Mouse (Mus musculus) hematopoietic stem cell, adult 5-6 weeks (primary cell): ENCODE measurements around the gene A4gnt. TPM values are rescaled to one million over a fixed set of nuclear protein-coding genes. Genes with fewer than 3 reads are reported as not detected.
A peak's percentile ranks its signal among the peaks of the same experiment; 100 is the strongest.
"Not testable (repeated sequence)": the region's sequence is repeated elsewhere in the genome, so short reads cannot be mapped to it uniquely, and the experiment has no call there.

Source experiments
- ATAC-seq, 2 experiments: fragments of 125-278 bp in 1 of 2; replicated peaks in 1 of 2; 2 replicates each; pipeline ENCODE4 v1.8.0; 2016 to 2017; ENCODE audit warnings: inconsistent platforms in 2 of 2, mild to moderate bottlenecking in 2 of 2, moderate number of reproducible peaks in 2 of 2, low read depth in 1 of 2, moderate TSS enrichment in 1 of 2; ENCODE audit not compliant: low FRiP score in 2 of 2, poor library complexity in 2 of 2, severe bottlenecking in 2 of 2, insufficient read depth in 1 of 2, low TSS enrichment in 1 of 2
- total RNA-seq: library from RNA; stranded (forward); fragments of 172-1452, 232-1000 nt; gene quantifications from 2 replicates; pipeline ENCODE4 v1.2.3, GENCODE M21; 2017

A4gnt gene
- total RNA-seq = not detected in 2 replicates

DNA sequence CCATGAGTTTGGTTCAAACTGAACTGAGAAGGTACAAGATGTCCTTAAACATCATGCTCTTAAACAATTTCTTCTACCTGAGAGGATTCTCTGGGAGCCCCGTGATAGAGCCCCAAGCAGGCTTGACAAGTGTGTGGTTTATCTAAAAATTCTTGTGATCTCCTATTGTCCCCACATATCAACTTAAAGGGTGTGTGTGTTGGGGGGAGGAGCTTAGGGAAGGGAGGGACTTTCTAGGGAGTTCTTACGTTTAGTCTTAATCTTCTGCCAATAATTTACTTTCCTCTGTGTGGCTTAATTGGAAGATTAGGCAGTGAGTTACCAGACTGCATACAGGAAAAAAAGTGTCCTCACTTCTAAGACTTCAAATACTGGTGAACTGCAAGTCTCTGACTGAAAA lies at the start of gene A4gnt:
Gene A4gnt (plus strand): TSS at position 301 of the 400 bp plus-strand sequence.
- no peak for ATAC-seq

DNA sequence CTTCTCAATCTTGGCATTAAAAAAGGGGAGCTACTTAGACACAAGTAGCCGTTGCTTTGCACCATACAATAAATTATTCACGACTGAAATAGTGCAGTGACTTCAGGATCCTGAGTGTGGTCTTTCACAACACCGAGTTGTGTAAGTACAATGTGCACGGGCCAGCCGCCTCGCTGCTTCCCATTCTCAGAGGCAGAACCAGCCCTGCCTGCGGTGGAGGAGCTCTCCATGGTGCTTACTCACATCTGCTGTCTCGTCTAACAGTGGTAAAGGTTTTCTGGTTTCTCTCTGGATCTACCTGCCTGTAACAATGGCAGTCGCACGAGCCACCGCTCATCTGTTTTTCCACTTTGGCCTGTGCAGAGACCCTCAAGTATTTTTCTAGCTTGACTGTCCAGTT lies 48.6 kb upstream of the A4gnt start:
- peak; percentile 86 to 89 for ATAC-seq

DNA sequence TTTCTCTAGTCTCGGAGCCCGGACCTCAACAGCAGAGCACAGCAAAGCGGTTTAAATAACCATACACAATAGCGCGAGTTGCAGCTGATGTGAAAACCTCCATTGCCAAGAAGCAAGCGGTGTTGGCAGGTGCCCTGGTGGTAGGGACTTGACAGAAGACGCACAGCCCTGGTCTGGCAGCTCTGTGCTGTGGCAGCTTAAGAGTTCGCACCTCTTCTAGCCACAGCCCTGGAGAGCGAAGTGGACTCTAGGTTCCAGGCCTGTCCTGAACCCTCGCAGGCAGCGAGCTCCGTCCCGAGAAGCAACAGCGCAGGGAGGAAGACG lies 44.3 kb upstream of the A4gnt start:
- ATAC-seq = no peak

DNA sequence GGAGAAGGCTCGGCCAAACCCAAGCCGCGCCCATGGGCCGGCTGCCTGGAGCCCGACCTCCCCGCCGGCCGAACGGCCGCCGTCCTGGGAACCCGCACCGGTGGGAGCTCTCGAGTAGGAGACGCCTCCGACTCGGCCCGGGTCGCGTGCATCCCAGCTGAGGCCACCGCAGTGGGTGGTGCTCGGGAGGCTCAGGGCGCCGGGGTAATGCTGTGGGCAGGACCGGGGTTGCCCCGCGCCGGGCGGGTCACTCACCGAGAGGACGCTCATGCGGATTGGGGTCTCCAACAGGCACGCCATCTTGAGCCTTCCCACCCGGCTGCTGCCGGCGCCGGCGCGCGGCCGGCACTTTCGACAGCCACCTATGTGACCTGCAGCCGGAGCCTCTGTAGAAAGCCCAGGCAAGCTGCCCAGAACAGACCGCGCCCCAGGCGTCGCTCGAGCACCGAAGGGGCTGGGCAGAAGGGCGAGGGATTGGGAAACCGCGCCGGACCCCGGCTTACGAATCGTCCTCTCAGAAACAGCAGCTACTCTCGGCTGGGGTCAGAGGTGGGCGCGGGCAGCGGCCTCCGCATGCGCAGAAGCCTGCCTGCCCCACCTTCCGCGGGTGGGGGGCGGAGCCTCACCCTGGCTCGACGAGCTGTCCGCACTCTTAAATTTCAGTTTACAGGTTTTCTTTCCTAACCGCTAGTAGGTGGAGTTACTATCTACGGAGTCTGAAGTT lies 43.8 kb upstream of the A4gnt start, which contains the start of gene Armc8:
Gene Armc8 (minus strand): TSS at position 553 of the 724 bp plus-strand sequence.
- ATAC-seq = peak; percentile 90 to 96

DNA sequence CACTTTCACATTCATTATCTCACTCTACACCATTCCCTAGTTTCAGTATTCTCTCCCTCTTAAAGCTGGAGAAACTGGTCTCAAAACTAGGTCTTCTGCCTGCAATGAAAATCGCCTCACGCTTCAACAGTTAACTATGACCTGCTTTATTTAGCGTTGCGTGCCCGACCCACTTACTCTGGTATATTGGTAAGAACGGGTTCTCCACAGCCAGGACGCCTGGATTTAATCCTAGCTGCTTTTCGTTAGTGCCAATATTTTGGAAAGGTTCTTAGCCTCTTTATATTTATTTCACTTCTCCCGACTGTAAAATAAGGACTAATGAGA lies 43.3 kb upstream of the A4gnt start:
- ATAC-seq = no peak

DNA sequence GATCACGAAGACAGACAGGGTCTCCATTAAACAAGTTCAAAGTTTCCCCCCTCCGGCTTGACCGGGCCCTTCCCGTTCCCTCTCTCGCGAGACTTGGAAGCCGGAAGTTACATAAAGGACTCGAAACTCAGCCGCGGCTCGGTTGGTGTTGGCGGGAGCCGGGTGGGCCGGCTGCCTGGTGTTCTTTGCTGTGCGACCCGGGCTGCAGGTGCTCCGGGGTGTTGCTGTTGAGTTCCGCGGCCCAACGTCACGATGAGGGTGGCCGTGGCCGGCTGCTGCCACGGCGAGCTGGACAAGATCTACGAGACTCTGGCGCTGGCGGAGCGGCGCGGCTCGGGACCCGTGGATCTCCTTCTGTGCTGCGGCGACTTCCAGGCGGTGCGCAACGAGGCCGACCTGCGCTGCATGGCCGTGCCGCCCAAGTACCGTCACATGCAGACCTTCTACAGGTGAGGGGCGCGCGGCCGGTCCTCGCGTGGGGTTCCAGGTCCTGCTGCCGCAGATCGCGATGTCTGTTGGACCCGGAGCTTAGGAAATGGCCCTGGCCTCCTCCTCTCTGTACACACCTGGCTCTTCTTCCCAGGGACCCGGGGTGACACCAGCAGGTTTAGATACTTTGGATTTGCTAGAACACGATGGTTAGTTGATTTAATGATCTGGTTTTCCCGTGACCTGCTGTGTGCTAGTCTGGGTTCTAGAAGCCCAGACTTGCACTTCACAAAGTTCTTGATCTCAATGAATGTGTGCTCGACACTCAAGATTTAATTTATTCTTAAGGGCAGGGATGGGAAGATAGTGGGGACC lies 36.4 kb upstream of the A4gnt start, which contains the start of gene Dbr1:
Gene Dbr1 (plus strand): TSS at position 123 of the 804 bp plus-strand sequence.
- peak; percentile 94 to 98 for ATAC-seq

DNA sequence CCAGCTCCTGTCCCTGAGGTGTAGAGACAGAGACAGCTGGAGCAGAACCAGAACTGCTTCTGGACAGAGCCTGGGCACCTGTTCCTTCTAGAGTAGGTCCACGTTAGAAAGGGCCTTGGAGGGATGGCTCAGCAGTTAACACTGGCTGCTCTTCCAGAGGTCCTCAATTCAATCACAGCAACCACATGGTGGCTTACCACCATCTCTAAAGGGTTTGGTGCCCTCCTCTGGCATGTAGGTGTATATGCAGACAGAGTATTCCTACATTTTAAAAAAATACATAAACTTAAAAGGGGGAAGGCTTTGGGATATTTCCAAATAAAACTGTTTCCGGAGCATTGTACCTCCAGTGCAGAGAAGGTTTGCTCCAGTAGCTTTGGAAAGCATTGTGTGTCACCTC lies 31.6 kb upstream of the A4gnt start:
- ATAC-seq = peak; percentile 58 to 66; a peak in 2 of 4 replicates

DNA sequence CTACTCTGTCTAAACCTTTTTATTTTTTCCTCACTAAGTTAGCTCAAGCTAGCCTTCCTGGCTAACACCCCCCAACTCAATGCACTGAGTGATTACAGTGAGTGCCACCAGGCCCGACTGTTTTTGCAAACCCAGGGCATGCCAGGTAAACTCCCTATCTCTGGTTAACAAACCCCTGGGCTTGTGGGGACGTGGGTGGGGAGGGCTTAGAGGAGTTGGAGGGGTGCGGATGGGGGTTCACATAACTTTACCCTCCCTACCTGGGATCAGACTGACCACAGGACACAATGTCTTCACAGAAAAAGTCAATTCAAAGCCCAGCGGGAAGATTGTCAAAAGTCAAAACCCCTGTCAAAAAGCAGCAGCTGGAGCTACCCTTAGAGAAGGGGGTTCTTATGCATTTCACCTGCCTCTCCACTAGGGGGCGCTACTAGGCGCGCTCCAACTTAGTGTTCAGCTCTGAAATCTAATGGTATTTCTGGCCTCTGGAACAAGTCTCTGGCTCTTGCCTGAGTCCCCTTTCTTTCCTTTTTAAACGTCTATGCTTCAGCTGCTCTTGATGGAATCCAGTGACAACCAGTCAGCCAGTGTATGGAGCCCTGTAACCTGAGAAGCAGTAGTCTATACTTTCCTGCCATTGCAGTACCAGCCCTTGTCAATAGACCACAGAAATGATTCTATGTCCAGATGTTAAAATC lies 24.6 kb upstream of the A4gnt start:
- ATAC-seq = peak; percentile 65 to 68

DNA sequence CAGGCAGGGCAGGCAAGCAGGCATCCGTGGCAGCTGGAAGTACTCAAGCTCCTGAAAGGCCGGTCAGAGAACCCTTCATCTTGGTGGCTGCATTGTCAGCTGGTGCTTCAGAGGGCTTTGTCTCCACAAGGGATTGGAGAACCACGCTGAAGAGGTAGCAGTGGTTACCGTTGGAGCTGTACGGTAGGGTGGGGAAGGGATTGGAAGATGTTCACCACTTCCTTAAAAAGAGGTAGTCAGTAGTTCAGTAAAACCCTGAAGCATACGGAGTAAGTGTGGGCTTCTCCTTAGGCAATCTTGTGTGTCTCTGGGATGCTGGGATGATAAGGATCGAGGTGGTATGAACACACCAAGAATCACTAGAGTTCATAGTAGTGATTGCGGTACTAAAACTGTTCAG lies 21.2 kb upstream of the A4gnt start:
- no peak for ATAC-seq

DNA sequence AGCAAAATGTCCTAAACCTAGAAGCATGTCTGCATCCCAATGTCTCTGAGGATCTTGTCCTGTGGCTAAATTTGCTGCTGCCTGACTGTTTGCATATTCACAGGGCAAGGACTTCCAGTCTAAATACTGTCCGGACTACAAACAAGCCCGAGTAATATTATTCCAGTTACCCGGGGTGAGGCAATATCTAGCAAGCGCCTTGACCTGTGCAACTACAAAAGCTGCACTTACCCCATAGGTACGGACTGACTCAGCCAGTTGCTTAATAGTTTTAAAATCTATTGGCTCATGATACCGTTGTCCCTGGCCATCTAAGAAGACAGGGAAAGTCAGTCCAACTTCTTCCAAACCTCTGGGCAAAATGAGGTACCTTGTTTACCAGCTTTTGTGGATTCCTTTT lies 13.2 kb upstream of the A4gnt start:
- ATAC-seq = not testable (repeated sequence)

DNA sequence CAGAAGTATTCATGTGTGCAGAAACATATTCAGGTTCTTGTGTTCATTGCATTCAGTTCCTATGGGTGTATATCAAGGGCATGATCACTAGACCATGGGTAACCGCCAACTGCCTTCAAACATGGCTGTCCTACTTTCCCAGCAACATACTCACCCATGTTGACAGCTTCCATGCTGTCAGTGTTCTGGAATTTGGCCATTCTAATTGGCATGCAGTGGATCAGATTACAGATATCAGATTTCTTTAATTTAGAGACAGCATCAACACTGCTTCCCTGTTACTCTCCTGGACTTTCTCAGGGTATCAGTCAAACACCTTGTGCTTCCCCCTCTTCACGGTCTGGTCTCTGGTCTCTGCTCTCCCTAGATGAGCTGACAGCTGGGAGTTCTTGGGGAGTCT lies 8.7 kb upstream of the A4gnt start:
- no peak for ATAC-seq

DNA sequence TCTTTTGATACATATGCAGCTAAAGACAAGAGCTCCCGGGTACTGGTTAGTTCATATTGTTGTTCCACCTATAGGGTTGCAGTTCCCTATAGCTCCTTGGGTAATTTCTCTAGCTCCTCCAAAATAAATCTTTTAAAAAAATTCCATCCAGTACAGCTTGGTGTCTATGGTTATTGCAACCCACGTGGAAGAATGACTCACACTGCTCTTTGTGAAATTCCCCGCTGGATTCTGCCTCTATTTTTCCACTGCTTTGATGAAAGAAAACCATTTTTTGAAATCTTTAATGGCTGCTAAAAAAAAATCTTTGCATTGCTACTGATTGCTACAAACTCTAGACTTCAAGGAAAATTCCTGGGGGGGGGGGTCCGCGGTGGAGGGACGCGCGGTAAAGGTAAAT lies 7.4 kb downstream of the A4gnt start:
- ATAC-seq = no peak

DNA sequence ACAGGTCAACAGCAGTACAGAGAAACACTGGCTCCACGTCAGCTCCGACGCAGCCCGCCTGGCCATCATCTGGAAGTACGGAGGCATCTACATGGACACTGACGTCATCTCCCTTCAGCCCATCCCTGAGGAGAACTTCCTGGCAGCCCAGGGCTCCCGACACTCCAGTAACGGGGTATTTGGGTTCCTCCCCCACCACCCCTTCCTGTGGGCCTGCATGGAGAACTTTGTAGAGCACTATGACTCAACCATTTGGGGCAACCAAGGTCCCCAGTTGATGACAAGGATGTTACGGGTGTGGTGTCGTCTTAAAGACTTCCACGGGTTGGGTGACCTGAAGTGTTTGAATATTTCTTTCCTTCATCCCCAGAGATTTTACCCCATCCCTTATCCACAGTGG lies 7.9 kb downstream of the A4gnt start:
- ATAC-seq = no peak

DNA sequence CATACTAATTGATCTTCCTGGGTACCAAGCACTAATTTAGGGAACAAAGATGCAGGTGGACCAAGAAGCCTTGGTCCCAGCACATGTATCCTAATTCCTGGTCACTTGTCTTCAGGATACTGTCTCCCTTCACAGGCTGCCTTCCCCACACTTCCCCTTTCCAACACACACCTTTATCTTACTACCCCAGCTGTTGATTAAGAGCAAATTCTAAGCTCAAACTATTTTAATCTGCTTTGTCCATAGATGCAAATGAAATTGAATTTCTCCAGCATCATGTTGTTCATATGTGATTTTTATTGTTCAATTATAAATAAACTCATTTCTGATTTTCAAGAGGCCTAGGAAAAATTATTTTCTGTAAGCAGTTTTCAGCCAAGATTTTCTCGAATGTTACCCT lies 9.7 kb downstream of the A4gnt start:
- ATAC-seq = no peak

DNA sequence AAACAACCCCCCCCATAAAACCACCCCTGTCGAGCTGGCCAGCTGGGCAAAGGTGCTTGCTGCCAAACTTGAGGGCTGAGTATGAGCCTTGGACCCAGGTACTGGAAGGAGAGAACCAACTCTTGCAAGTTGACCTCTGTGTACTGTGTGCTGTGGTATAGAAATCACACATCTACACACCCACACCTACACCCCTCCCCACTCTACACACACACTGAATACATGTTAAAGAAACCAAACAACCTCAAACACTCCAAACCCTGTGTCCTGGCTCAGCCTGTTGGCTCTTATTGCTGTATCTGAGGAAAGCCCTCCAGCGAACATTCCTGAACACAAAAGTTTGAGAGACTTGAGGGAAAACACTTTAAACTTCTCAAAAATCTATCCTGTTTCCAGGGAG lies 10.7 kb downstream of the A4gnt start:
- no peak for ATAC-seq

DNA sequence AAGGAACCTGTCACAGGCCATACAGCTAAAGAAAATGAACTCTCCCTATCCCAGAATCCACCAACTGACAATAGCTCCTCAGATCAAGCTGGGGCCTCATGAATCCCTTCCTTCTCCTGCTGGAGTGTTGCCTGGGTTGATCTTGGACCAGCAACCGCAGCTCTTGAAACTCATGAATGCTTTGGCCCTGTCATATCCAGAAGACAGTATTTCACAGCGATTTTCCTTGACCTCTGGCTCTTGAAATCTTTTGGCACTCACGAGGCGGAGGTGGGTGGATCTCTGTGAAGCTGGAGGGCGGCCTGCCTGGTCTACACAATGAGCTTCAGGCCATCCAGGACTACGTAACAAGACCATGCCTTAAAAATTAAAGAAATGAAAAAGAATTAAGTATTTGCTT lies 11.8 kb downstream of the A4gnt start:
- ATAC-seq = no peak

DNA sequence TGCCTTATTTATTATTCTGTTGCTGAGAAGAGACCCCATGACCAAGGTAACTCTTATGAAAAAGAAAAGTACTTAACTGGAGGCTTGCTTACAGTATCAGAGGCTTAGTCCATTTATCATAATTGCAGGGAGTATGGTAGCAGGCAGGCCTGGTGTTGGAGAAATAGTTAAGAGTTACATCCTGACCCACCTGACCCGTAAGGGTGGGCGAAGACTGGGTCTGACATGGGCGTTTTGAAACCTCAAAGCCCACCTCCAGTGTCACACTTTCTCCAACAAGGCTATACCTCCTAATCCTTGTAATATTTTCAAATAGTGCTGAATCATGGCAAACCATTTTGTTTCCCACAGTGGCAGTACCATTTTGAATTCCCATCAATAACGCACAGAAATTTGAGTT lies 16.3 kb downstream of the A4gnt start:
- no peak for ATAC-seq

DNA sequence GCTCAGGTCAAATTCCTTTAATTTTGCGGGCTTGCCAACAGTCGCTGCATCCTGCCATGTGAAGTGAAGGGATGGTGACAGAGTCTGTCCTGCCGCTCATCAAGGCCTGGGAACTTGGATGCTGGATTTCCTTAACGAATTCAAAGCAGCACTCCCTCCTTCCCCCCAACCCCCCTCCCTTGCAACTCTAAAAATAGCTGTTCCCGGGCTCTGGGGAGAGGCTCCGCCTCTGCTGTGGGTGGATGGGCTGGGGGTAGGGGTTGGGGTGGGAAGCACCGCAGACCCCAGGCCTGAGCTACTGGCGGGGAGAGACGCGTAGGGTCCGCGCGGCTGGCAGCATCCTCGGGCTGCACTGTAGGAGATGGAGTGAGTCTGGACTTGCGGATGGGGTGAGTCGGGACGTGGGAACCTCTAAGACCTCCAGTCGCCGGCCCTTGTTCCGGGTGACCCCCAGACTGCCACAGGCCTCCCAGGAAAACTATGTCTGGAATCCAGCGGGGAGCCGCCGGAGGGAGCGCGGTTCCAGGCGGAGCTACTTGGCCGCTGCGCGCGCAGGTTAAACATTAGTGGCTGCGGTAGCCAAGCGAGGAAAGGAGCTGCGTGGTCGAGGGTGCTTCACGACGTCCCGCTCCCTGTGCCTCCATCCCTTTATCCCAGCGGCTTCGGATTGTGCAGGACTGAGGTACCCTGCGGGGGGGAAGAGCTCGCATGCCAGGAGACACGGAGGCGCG lies 17.1 kb downstream of the A4gnt start, which contains the start of gene Dzip1l:
Gene Dzip1l (plus strand): TSS at position 216 of the 731 bp plus-strand sequence.
- ATAC-seq = peak in 1 of 2 experiments; percentile 48; a peak in 1 of 4 replicates
